Mouse (Mus musculus) liver, adult 2 months (tissue): ENCODE measurements around the gene Kars. TPM values are rescaled to one million over a fixed set of nuclear protein-coding genes. Genes with fewer than 3 reads are reported as not detected.

Source experiments
- DNase-seq: peaks from one replicate; pipeline ENCODE4 v3.0.0-alpha.2; 2011; ENCODE audit warnings: low read depth, low spot score; ENCODE audit errors: extremely low read depth
- H3K27ac ChIP-seq: fragments of 200-500 bp; replicated peaks from 2 replicates; pipeline ENCODE4 v1.5.1; 2012; ENCODE audit warnings: low read depth, mild to moderate bottlenecking, control low read depth, inconsistent platforms, low read length; ENCODE audit not compliant: insufficient read depth
- H3K27me3 ChIP-seq: fragments of 200-500 bp; 2 replicates; pipeline ENCODE4 v1.6.1; 2012; ENCODE audit warnings: mild to moderate bottlenecking, moderate library complexity, low read length, inconsistent platforms; ENCODE audit not compliant: control insufficient read depth, insufficient read depth
- H3K36me3 ChIP-seq: fragments of 200-500 bp; 2 replicates; pipeline ENCODE4 v1.6.1; 2012; ENCODE audit warnings: low read length, inconsistent platforms; ENCODE audit not compliant: control insufficient read depth, insufficient read depth
- H3K4me1 ChIP-seq: fragments of 200-500 bp; 2 replicates; pipeline ENCODE4 v1.6.1; 2011; ENCODE audit warnings: low read length; ENCODE audit not compliant: control insufficient read depth, insufficient read depth
- H3K4me3 ChIP-seq: fragments of 200-500 bp; 2 replicates; pipeline ENCODE4 v1.5.1; 2011; ENCODE audit warnings: low read depth, mild to moderate bottlenecking, control low read depth, low read length, moderate library complexity; ENCODE audit not compliant: insufficient read depth
- H3K79me2 ChIP-seq: fragments of 200-500 bp; 2 replicates; pipeline ENCODE4 v1.6.1; 2012; ENCODE audit warnings: inconsistent platforms, mild to moderate bottlenecking, low read length, moderate library complexity; ENCODE audit not compliant: control insufficient read depth, insufficient read depth
- H3K9ac ChIP-seq: fragments of 200-500 bp; 2 replicates; pipeline ENCODE4 v1.6.1; 2012; ENCODE audit warnings: low read depth, mild to moderate bottlenecking, control low read depth, inconsistent platforms, low read length
- CTCF ChIP-seq: fragments of 200-500 bp; IDR thresholded peaks from 2 replicates; pipeline ENCODE4 v1.5.1; 2011; ENCODE audit warnings: low read depth, low read length, control low read depth
- POLR2A ChIP-seq: fragments of 200-500 bp; IDR thresholded peaks from 2 replicates; pipeline ENCODE4 v1.6.1; 2011; ENCODE audit warnings: low read length, control low read depth; ENCODE audit not compliant: insufficient read depth; ENCODE audit errors: extremely low read depth
- WGBS: fragments of 180-500 bp; shearing (Covaris S2); methylation state at CpG from one replicate; pipeline ENCODE4 v1.1.7; 2018; 5-methylcytosine and 5-hydroxymethylcytosine counted together
- polyA plus RNA-seq: library from polyadenylated mRNA; depleted of rRNA; stranded (reverse); fragments of >200 nt; gene quantifications from 2 replicates; pipeline ENCODE4 v1.2.3, GENCODE M21; 2012
- total RNA-seq: library from RNA; depleted of rRNA; stranded (reverse); fragments of >200 nt; gene quantifications from 2 replicates; pipeline ENCODE4 v1.2.3, GENCODE M21; 2014

Gene Kars
- total and polyA plus RNA-seq, 2 experiments = 29.5 to 50.9 TPM

DNA sequence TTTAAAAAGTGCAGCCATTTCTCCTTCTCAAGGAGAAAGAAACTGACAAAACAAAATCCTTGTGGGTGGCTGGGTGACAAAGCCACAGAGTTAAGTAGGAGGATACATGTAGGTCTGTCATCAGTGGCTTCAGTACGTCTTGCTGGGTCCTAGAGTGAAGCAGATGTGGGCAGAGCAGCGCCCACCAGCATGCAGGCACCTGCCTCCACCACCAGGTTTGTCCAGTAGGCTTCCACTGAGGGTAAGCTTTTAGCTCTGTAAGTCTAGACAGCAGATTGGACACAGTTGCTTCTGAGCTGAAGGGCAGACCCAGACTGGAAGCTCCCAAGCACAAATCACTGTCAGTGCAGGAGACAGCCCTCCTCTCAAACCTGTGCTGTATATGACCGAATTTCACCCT is 49.8 kb downstream of the Kars start:
- H3K4me3 ChIP-seq = no peak overlapping the region
- no peak overlapping the region for H3K9ac ChIP-seq
- WGBS = 85% methylated on average over 3 of the region's 3 CpGs
- TF ChIP-seq POLR2A = no peak
- TF ChIP-seq CTCF = no peak
- H3K79me2 ChIP-seq = no peaks in the 10 kb centered on the region
- no peak overlapping the region for H3K27ac ChIP-seq
- H3K27me3 ChIP-seq = no peaks in the 10 kb centered on the region
- H3K36me3 ChIP-seq = peaks cover 10% of the 10 kb centered on the region
- H3K4me1 ChIP-seq = no peaks in the 10 kb centered on the region
- DNase-seq = no peak

DNA sequence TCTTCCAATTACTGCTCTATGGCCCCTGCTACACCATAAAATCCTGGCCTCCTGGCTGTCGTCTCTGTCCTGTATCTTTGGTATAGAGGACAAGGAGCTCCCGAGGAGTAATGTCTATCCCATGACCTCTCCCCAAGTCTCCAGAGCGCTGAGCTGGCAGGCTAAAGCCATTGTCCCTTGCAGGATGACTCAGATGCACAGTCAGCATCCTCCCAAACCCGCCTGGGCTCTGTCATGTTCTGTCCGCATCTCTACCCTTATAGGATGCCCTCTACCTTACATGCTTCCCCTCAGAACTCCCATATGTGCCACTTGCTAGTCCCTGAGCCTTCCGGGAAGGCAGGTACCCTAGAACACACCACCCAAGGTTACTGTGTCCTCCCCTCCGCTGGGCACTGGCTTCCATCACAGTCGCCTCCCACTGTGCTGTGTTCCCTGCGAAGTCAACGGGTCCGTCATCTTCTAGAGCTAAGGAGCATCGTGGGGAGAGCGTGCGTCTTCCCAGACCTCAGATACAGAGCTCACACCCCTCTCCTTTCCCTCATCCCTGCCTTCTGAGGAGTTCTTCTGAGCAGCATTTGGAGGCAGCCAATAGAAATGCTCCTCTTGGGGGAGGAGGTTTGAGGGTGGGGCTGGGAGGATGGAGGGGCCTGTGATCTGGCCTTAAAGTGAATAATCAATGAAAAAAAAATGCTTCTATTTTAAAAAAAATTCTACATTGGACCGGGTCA is 50.4 kb downstream of the Kars start:
- H3K27ac ChIP-seq = no peak overlapping the region
- H3K9ac ChIP-seq = no peak overlapping the region
- 83% methylated on average over 15 of the region's 15 CpGs for WGBS
- no peaks in the 10 kb centered on the region for H3K27me3 ChIP-seq
- no peak overlapping the region for H3K4me3 ChIP-seq
- TF ChIP-seq POLR2A (no peak), CTCF (no peak)
- no peak for DNase-seq
- no peaks in the 10 kb centered on the region for H3K79me2 ChIP-seq
- peaks cover 12% of the 10 kb centered on the region for H3K36me3 ChIP-seq
- no peaks in the 10 kb centered on the region for H3K4me1 ChIP-seq

DNA sequence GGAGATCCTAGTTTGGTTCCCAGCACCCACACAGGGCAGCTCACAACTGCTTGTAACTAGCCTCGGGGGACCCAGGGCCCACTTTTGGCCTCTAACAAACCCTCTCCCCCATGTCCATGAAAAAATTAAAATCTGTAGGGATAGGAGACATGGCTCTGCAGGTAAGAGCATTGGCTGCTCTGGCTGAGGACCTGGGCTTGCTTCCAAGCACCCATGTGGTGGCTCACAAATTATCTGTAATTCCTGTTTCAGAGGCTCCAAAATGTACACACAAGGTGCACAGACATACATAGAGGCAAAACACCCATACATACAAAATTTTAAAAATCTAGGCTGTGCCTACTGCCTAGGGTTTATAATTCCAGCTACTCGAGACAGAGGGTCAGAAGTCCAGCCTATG is 53.9 kb downstream of the Kars start:
- Histone ChIP-seq H3K4me1 (no peaks in the 10 kb centered on the region), H3K27me3 (no peaks in the 10 kb centered on the region), H3K36me3 (peaks cover 39% of the 10 kb centered on the region), H3K4me3 (no peak overlapping the region), H3K27ac (no peak overlapping the region), H3K79me2 (no peaks in the 10 kb centered on the region), H3K9ac (no peak overlapping the region)
- TF ChIP-seq POLR2A = no peak
- no peak for TF ChIP-seq CTCF
- DNase-seq = no peak
- WGBS = 93% methylated on average over 2 of the region's 2 CpGs

DNA sequence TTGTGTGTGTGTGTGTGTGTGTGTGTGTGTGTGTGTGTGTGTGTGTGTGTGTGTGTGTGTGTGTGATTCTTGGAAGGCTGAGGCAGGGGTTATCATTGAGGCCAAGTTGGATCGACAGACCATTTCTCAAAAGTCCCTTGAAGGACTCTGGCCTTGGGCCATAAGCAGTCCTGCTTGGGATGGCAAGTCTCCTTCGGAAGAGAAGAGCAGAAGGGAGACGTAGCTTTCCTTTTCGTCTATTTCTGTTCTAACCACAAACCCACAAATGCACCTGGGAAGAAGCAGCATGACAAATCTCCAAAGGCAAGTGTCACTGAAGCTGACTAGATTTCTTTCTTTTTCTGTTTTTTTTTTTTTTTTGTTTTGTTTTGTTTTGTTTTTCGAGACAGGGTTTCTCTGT is 55.2 kb downstream of the Kars start:
- Histone ChIP-seq H3K4me3 (no peak overlapping the region), H3K36me3 (peaks cover 45% of the 10 kb centered on the region), H3K27ac (no peak overlapping the region), H3K4me1 (no peaks in the 10 kb centered on the region), H3K79me2 (no peaks in the 10 kb centered on the region), H3K27me3 (no peaks in the 10 kb centered on the region), H3K9ac (no peak overlapping the region)
- no peak for DNase-seq
- WGBS = 83% methylated on average over 5 of the region's 5 CpGs
- TF ChIP-seq POLR2A (no peak), CTCF (no peak)

DNA sequence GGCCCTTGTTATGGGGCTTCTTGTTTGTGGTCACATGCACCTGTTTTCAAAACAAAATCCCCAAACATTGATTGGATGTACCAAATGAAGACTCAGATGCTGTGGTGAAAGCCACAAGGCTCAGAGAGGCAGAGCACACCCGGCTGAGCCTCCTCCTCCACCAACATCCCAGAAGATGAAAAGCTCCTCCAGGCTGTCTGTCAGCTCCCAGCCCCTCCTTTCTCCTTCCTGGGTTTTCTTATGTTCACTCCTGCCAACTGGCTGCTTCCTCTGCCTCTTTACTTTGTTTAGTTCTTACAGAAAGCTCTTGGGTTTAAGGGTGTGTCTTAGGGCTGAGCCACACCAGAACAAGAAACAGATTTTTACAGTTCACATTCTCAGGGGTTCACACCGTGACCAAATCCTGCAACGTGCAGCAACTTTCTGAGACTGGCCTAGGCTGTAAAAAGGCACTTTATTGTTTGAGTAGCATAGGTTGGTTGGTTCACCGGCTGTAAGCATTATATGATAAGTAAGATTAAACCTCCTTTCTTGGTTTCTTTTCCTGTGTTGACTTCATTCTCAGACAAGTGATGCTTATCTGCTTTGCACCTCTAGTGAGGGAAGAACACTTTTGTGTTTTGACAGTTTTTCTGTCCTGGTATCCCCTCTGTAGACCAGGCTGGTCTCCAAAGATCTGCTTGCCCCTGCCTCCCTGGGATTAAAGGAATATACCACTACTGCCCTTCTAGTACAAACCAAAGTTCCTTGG is 56.1 kb downstream of the Kars start:
- peaks cover 45% of the 10 kb centered on the region for H3K36me3 ChIP-seq

DNA sequence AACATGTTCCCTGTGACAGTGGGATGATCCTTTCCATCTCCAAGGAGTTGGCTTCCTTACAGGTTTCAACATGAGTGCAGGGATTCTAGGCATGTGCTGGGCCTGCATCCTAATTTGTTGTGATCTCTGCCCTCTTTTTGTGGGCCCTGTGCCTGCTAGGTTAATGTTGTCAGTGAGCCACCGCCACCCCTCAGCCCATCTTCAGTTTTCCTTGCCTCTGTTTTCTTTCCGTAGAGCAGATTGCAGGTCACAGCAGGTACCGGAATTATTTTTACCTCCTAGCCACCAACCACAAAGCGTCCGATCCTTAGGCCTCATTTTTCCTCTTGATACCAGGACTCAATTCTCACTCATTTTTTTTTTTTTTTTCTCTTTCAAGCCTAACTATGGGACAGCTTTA is 59.2 kb downstream of the Kars start:
- 94% methylated on average over 5 of the region's 5 CpGs for WGBS
- H3K27me3 ChIP-seq = no peaks in the 10 kb centered on the region
- TF ChIP-seq POLR2A = no peak
- TF ChIP-seq CTCF = no peak
- H3K27ac ChIP-seq = no peak overlapping the region
- no peak overlapping the region for H3K4me3 ChIP-seq
- no peak overlapping the region for H3K9ac ChIP-seq
- no peak for DNase-seq
- H3K4me1 ChIP-seq = no peaks in the 10 kb centered on the region
- peaks cover 54% of the 10 kb centered on the region for H3K36me3 ChIP-seq
- H3K79me2 ChIP-seq = 0 out of 2 replicates have a peak, but pooled peaks cover 4% of the 10 kb centered on the region

More for the DNA sequence above, 56.1 kb downstream of the Kars start:
- Histone ChIP-seq H3K4me1 (no peaks in the 10 kb centered on the region), H3K27me3 (no peaks in the 10 kb centered on the region), H3K79me2 (no peaks in the 10 kb centered on the region), H3K27ac (no peak overlapping the region), H3K9ac (no peak overlapping the region), H3K4me3 (no peak overlapping the region)
- whole genome bisulfite sequencing = 92% methylated on average over 4 of the region's 4 CpGs
- DNase-seq = no peak
- TF ChIP-seq POLR2A = no peak
- no peak for TF ChIP-seq CTCF
